Mouse (Mus musculus) megakaryocyte, embryonic 14.5 days (primary cell): Measurements from ENCODE around the gene Cbx5. TPM values are rescaled to one million over a fixed set of nuclear protein-coding genes. Genes with fewer than 3 reads are reported as not detected.

Experiments
- H3K27me3 ChIP-seq: replicated peaks from 2 replicates; pipeline ENCODE3; 2012; ENCODE audit warnings: inconsistent platforms
- H3K36me3 ChIP-seq: replicated peaks from 2 replicates; pipeline ENCODE3; 2012; ENCODE audit warnings: low read length, inconsistent platforms, mixed read lengths
- H3K4me1 ChIP-seq: 2 replicates; pipeline ENCODE4 v1.6.1; 2012; ENCODE audit warnings: inconsistent platforms
- H3K4me3 ChIP-seq: replicated peaks from 2 replicates; pipeline ENCODE3; 2012; ENCODE audit warnings: moderate library complexity, mild to moderate bottlenecking, inconsistent platforms
- H3K9me3 ChIP-seq: 2 replicates; pipeline ENCODE4 v1.6.1; 2012; ENCODE audit warnings: inconsistent platforms
- FLI1 ChIP-seq: IDR thresholded peaks from 2 replicates; pipeline ENCODE4 v1.6.1; 2012; ENCODE audit warnings: low read length, inconsistent platforms, mixed read lengths
- GATA1 ChIP-seq: IDR thresholded peaks from 3 replicates; pipeline ENCODE4 v1.6.1; 2012; ENCODE audit warnings: mixed read lengths, low read length, inconsistent platforms, borderline replicate concordance
- polyA plus RNA-seq: library from polyadenylated mRNA; stranded (reverse); fragments of >175 nt; gene quantifications from 2 replicates; pipeline ENCODE4 v1.2.3, GENCODE M21; 2012; ENCODE audit warnings: low replicate concordance; ENCODE audit not compliant: insufficient read depth

Gene Cbx5
- polyA plus RNA-seq, 1 experiment = 1.5 TPM

- Histone ChIP-seq H3K4me1 (peaks cover 33% of the 10 kb centered on the region), H3K36me3 (peaks cover 33% of the 10 kb centered on the region), H3K27me3 (no peaks in the 10 kb centered on the region), H3K9me3 (no peaks in the 10 kb centered on the region), H3K4me3 (peak overlapping the region; percentile 28)
- TF ChIP-seq GATA1 (no peak), FLI1 (no peak)
These were observed 23.6 kb downstream of the Cbx5 start for GRCm38 (mm10) chr15:103216052-103216451.

GRCm38 (mm10) chr15:103214971-103215907 is 24.4 kb downstream of the Cbx5 start:
- H3K4me1 ChIP-seq = peaks cover 27% of the 10 kb centered on the region

GRCm38 (mm10) chr15:103214149-103214548 is 25.5 kb downstream of the Cbx5 start:
- Histone ChIP-seq H3K4me3 (no peak overlapping the region), H3K36me3 (peaks cover 40% of the 10 kb centered on the region), H3K4me1 (peaks cover 27% of the 10 kb centered on the region), H3K27me3 (no peaks in the 10 kb centered on the region), H3K9me3 (no peaks in the 10 kb centered on the region)
- TF ChIP-seq GATA1 = no peak
- no peak for TF ChIP-seq FLI1

More at GRCm38 (mm10) chr15:103214971-103215907, 24.4 kb downstream of the Cbx5 start:
- peak overlapping the region; percentile 88 for H3K4me3 ChIP-seq
- H3K36me3 ChIP-seq = peaks cover 34% of the 10 kb centered on the region
- H3K9me3 ChIP-seq = no peaks in the 10 kb centered on the region
- TF ChIP-seq FLI1 (no peak), GATA1 (no peak)
- H3K27me3 ChIP-seq = no peaks in the 10 kb centered on the region

GRCm38 (mm10) chr15:103205156-103205555 is 34.5 kb downstream of the Cbx5 start:
- TF ChIP-seq FLI1 (no peak), GATA1 (no peak)
- Histone ChIP-seq H3K36me3 (peaks cover 81% of the 10 kb centered on the region), H3K4me1 (0 out of 2 replicates have a peak, but pooled peaks cover 3% of the 10 kb centered on the region), H3K27me3 (no peaks in the 10 kb centered on the region), H3K4me3 (no peak overlapping the region), H3K9me3 (no peaks in the 10 kb centered on the region)

GRCm38 (mm10) chr15:103202088-103202793 is 37.4 kb downstream of the Cbx5 start:
- TF ChIP-seq GATA1 = no peak
- no peak for TF ChIP-seq FLI1
- H3K4me3 ChIP-seq = no peak overlapping the region
- no peaks in the 10 kb centered on the region for H3K9me3 ChIP-seq
- H3K36me3 ChIP-seq = peaks cover 93% of the 10 kb centered on the region
- H3K4me1 ChIP-seq = 0 out of 2 replicates have a peak, but pooled peaks cover 3% of the 10 kb centered on the region
- H3K27me3 ChIP-seq = no peaks in the 10 kb centered on the region

GRCm38 (mm10) chr15:103197785-103198184 is 41.8 kb downstream of the Cbx5 start:
- Histone ChIP-seq H3K9me3 (no peaks in the 10 kb centered on the region), H3K27me3 (no peaks in the 10 kb centered on the region), H3K4me1 (peaks cover 12% of the 10 kb centered on the region), H3K36me3 (peaks cover 98% of the 10 kb centered on the region), H3K4me3 (no peak overlapping the region)
- TF ChIP-seq FLI1 = no peak
- TF ChIP-seq GATA1 = no peak

- no peaks in the 10 kb centered on the region for H3K27me3 ChIP-seq
- H3K4me3 ChIP-seq = no peak overlapping the region
- peaks cover 98% of the 10 kb centered on the region for H3K36me3 ChIP-seq
- H3K9me3 ChIP-seq = no peaks in the 10 kb centered on the region
- TF ChIP-seq GATA1 = no peak
- no peak for TF ChIP-seq FLI1
- peaks cover 10% of the 10 kb centered on the region for H3K4me1 ChIP-seq
These were observed 42.8 kb downstream of the Cbx5 start for GRCm38 (mm10) chr15:103196835-103197234.

GRCm38 (mm10) chr15:103193606-103194005 is 46.0 kb downstream of the Cbx5 start:
- Histone ChIP-seq H3K4me1 (peaks cover 14% of the 10 kb centered on the region), H3K36me3 (peaks cover 95% of the 10 kb centered on the region), H3K27me3 (no peaks in the 10 kb centered on the region), H3K4me3 (no peak overlapping the region), H3K9me3 (no peaks in the 10 kb centered on the region)
- no peak for TF ChIP-seq FLI1
- TF ChIP-seq GATA1 = no peak

- TF ChIP-seq FLI1 (no peak), GATA1 (no peak)
- peaks cover 14% of the 10 kb centered on the region for H3K4me1 ChIP-seq
- H3K4me3 ChIP-seq = no peak overlapping the region
- no peaks in the 10 kb centered on the region for H3K9me3 ChIP-seq
- peaks cover 67% of the 10 kb centered on the region for H3K36me3 ChIP-seq
- H3K27me3 ChIP-seq = peaks cover under 1% of the 10 kb centered on the region
These were observed 48.8 kb downstream of the Cbx5 start for GRCm38 (mm10) chr15:103190531-103191462.
